Mouse (Mus musculus) natural killer cell, adult 2 months (primary cell): ENCODE data around the gene Fgd4.
"Not testable (repeated sequence)": the region's sequence is repeated elsewhere in the genome, so short reads cannot be mapped to it uniquely, and the experiment has no call there.

ENCODE experiments used
- DNase-seq, 2 experiments: peaks; one replicate each; pipeline ENCODE4 v3.0.0; 2022; ENCODE audit warnings: low spot score in 2 of 2

Gene Fgd4

DNA sequence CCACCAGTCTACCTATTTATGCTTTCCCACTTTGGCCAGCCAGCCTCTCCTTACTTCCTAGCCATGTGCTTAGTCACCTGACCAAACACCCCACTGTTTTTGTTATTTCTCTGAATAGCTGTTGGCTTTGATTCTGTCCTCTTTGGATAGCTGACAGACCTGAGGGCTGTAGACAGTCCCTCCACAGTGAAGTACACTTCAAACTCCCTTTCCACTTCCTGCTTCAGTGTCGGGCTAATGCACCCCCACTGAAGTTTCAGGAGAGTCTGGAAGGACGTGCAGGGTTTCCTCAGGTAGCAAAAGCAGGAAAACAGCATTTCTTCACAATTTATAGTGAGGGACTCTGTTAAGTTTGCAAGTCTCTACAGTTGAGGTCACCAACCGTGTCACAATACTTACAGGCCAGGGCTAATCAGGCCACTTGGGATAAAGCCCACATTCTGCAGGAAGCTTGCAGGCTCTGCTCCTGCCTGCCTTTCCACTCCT lies 57.4 kb downstream of the Fgd4 start:
- no peak for DNase-seq

DNA sequence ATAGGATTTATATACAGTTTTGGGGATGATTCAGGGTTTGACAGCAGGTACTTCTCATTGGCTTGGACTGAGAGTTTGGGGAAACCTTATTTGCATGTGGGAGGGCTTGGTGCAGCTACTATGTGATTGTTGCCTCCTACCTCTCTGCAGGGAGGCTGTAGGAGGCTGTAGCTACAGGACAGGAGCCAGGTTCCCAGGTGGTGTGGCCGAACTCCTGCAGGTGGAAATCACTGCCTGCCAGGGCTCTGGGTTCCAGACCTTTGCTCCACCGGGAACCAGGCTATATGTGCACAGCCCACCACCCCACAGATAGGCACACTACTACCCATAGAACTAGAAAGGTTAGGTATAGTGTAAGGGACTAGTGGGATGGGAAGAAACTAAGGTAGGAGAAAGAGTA lies 61.0 kb downstream of the Fgd4 start:
- not testable (repeated sequence) for DNase-seq

DNA sequence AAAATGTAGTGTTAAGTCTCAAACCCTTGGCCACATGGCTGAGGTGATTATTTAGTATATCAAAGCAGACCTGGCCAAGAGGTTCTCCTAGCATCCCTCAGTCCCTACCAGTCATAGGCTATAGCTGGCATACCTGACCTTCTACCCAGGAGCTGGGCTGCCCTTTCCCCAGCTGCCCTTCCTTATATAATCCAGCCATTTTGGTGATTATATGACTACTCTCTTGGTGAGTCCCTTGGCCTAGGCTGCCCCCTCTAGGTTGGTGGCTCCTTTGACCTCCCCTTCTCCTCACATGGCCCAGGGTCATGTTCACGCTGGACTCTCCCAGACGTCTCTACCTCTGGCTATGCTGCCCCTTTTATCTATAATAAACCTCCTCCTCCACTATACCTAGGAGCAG lies 65.1 kb downstream of the Fgd4 start:
- no peak for DNase-seq

DNA sequence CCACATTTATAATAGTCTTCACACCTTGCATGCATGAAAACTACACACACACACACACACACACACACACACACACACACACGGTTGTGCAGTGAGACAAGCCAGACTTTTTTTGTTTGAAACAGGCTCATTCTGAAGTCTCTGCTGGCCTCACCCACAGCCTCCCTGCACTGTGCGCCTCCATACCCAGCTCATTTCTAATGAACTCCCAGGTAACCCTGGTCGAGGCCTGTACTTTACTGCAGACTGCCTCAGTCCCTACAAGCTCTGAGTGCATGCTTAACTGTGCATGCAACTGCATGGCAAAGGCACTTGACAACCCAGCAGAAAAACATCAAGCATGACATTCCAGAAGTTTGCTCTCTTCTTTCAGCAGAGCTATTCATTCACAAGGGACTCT lies 72.3 kb downstream of the Fgd4 start:
- no peak for DNase-seq

DNA sequence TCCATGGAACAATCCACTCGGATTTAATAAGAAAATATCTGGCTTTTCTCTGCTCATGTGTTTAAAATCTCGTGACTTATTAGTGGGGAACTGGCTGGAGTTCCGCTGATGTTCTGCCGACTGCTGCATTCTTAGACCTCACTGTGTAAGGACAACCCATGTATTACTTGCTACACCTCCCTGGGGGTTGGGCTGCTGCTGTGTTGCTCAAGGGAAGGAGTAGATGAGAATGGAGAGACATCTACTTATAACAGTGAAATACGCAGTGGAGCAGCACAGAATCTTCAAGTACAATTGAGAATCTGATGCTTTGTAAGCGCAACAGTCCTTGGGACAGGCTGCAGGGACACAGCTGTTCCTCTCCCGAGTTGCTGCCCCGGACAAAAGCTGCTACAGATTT lies 73.1 kb downstream of the Fgd4 start:
- no peak for DNase-seq

DNA sequence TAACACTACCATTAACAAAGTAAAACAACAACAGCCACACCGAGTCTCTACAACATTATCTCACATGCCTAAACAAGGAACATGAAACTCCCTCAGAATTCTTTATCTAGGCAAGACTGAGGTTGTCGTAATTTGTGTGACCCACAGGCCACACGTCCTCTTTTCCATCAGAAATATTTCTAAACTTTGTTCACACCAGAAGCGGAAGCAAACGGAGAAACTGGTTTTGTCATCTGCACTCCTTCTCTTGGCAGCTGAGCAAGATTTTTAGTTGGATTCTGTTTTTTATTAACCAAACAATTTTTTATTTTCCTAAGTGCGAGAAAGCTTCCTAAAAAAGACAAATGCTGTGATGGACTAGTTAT lies 73.6 kb downstream of the Fgd4 start:
- no peak for DNase-seq

DNA sequence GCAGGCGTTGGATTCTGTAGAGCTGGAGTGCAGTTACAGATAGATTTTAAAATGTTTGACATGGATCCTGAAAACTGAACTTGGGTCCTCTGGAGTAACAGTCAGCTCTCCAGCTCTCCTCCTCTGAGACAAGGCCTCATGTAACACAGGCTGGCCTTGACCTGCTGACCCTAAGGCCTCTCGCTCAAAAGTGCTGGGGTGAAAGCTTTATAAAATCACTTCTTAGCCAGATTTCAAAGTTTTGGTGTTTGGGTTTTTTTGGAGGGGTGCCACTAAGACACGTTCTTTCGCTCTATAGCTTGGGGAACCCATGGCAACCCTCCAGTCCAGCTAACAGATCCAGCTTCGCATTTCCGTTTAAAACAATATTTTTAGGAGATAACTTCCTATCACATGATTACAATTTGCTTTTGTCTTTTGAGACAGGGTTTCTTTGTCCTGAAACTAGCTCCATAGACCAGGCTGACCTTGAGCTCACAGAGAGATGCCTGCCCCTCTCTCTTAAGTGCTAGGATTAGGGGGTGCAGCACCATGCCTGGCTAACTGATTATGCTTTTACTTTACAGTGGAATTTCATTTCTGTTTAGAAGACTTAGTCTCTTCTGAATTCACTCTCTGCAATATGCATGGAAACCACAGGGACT lies 74.1 kb downstream of the Fgd4 start:
- no peak for DNase-seq

DNA sequence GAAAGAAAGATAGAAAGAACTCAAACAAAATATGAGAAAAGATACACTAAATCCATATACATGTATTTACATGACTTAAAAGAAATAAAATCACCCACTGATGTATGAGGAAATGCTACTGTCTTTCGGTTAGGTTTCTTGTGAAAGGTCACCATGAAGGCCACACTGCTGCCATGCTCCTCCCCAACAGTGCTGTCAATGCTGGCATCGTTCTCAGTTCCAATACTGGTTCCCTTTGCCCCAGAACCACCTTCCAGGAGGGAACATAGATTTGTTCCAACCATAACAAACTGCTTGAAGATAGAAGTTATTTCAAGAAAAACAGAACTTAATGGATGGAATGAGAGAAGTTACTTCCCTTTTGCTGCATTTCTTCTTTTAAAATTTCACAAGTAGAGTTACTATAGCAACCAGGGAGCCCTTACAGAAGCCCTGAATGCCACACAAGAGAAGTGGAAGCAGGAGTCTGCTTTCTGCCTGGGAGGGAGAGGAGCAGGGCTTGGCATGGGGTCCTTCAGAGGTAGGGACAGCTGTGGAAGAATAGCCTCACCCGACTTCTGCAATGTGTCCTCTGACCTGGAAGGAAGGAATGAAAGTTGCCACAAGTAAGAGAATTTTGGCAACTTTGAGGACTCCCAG lies 75.0 kb downstream of the Fgd4 start:
- DNase-seq = no peak

DNA sequence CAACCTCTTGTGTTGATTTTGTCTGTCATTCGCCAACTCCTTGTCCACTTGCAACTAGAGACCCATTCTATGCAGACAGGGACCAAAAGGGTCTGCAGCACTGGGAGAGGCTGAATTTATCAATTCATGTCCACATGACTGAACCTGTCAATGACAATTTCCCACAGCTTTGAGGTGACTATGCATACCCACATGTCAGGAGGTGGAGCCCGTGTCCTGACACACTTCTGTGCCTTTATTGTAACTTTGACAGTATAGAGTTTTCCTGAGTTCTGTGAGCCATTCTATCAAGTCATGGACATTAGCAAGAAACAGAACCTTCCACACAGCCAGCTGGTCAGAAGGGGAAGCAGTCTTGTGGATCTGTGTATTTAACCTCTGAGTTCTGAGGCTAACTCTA lies 76.7 kb downstream of the Fgd4 start:
- no peak for DNase-seq

DNA sequence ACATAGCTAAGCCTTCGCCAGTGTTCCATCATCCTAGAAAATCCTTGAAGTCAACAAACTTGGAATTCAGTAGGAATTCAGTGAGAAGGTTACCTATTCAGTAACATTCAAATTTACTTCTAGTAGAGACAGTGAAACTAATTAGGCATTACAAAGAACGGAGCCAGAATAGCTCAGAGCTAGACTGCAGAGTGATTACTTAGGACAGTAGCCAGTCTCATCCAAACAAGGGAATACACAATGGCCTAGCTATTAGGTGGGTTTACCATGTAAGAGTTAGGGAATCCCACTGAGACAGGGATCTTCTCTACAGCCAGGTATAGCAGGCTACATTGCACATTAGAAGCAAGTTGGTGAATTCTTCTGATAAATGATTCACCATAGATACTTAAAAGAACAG lies 77.5 kb downstream of the Fgd4 start:
- DNase-seq = not testable (repeated sequence)

DNA sequence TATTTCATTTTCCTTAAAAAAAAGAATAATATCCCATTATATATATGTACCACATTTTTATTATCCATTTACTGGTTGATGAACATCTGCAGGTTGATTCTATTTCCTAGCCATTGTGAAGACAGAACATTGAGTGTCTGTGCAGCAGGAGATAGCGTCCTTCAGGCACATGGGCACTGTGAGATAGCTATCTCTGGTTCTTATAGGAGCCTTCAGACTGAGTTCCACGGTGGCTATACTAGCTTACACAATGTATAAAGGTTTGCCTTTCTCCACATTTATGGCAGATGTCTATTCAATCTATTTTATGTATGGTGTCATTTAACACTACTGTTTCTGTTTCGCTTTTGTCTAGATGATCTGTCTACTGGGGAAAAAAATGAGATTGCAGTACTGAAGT lies 98.9 kb downstream of the Fgd4 start:
- DNase-seq = no peak

DNA sequence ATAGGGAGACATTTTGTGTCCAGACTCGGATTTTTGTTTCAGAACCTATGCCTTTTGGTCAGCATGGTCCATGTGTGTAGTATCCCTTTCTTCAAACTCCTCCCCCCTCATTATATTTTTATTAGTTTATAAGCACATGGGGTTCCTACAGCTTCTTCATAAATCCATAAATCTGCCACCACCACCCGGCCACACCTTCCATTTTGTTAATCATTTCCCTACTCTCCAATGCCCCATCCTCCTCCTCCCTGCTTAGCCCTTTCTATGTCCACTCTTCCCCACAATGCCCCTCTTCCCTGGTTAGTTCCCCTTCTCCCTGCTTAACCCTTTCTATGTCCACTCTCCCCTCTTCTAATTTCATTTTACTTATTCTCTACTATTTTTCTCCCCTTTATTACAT lies 99.4 kb downstream of the Fgd4 start:
- no peak for DNase-seq

DNA sequence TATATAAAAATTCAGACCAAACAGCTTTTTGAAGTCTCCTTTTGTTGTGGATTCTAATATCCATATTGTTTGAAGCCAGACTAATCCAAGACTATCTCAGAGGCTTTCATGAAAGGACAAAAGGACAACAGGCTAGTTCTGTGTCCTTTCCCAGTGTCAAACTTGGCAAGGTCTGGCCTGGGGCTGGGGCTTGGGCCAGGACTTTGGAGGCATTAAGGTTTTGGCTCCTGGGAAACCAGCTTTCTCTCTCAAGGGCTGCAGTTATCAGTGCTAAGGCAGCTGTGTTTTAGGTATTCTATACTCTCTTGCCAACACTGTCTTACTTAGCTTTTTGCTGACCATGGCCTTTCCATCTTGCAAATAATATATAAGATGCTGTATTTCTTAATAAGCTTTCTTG lies 101.6 kb downstream of the Fgd4 start:
- DNase-seq = no peak

DNA sequence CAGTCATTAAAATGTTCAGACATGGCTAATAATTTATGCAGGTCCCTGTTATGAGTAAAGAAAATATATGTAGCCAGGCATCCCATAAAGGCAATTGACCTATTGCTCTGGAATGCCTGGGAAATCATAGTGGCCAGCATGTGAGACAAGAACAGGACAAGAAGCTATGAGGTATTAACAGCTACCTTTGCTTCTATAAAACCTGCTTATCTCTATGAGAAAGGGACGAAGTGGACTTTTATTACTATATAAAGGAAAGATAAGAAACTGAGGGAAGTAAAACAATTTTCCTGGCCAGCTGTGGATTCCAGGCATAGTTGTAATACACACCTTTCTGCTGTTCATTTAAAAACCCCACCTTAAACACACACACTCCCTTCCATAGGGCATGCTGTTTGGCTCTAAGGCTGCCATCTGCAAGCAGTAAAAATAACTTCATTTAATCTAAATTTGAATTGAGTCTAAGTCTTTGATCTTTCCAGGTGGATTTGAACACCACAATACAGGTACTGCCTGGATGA lies 114.8 kb downstream of the Fgd4 start:
- no peak for DNase-seq

DNA sequence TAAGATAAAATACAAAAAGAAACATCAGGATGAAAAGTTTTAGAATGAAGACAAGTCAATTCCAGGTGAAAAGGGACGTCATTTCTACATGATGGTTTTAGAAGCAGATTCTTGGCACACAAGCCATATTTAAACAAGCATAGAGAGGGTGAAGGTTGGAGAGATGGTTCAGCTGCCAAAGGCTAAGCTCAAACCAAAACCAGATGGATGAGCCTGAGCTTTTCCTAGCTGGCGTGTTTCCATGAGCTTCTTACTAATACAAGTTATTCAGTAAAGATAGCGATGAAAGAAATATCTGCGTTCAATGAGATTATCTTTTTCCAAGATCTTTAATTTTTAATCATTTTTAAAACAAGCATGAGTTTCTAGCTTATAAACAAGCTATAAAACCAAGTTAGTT lies 115.7 kb downstream of the Fgd4 start:
- DNase-seq = no peak

DNA sequence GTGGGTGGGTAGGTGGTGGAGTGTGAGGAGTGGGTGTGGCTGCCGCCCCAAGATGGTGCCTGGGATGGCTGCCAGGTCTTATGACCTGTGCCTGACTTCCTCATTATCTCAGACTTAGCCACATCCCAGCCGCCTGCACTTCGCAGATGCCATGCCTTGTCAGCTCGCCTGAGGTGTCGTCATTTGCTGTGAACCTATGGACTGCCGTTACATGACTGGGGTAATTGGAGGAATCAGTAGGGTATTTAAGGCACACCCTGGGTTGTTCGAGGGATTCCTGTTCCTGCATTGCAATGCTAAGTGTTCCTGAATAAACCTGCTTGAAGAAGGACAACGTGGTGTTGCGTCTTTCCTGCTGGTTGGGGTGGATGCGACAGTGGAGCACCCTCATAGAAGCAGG lies 126.9 kb downstream of the Fgd4 start:
- DNase-seq = not testable (repeated sequence)

DNA sequence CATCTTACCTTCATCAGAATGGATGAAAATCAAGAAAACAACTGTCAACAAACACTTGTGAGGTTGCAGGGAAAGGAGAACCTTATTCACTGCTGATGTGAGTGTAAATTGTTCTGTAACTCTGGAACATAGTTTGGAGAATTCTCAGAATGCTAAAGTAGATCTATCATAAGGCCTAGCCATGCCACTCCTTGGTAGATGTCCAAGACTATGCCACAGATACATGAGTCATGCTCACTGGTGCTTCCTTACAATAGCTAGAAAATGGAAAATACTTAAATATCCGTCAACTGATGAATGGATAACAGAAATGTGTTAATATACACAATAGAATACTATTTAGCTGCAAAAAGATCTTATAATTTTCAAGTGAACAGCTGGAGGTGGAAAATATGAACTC lies 150.3 kb downstream of the Fgd4 start:
- DNase-seq = no peak

DNA sequence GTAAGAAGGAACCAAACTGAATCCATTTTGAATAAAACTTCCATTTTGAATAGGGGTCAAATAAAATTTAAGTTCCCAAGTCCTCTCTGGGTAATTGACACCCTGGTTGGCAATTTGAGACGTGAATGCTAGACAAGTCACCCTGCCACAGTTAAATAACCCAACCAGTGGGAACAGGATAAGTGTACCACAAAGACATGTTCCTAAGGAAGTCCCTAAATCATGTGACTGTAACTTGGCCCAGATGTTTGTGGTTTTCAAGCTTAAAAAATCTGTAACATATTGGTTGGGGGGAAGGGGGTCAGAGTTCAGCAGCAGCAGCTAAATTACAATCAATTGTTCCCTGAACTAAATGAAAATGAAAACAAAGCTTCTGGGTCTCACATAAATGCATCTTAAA lies 161.9 kb downstream of the Fgd4 start:
- no peak for DNase-seq

DNA sequence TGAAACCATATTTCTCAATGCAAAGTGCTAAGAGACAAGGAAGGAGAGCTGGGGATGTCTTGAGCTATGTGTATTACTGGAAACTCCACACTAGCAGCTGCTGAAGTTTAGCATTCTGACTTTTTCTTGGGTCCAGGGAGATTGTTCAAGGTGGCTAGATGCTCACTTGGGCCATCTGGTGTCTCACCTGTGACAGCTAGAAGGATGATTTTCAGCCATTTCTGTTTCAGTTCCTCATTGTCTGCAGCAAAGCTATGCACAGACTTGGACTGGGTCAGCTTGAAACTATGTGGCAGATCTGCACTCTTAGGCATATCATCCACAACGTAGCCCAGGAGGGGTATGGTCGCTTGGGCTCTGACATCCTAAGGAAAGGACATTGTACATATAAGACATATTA lies 177.9 kb downstream of the Fgd4 start:
- DNase-seq = no peak

DNA sequence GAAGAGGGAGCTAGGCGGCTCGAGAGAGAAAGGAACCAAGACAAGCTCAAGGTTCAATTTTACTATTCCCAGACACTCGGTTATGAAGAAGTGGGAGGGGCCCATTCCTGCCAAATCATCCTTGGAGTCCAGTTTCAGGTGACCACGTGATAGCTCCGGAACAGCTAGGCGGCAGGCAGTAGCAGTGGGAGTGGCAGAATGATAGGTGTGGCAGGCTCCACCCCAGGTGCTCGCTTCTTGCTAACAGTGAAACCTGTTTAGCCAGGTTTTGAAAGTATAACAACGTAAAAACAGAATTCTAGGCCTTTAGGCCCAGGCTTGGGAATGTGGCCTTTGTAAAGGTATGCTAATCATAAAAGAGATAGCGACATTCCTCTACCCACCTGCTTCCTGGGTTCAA lies 233.1 kb downstream of the Fgd4 start:
- not testable (repeated sequence) for DNase-seq
